Mouse (Mus musculus) hindbrain, embryonic 10.5 days (tissue): ENCODE data around the gene Gm20683. TPM values are rescaled to one million over a fixed set of nuclear protein-coding genes. Genes with fewer than 3 reads are reported as not detected.
"Not testable (repeated sequence)": the region's sequence is repeated elsewhere in the genome, so short reads cannot be mapped to it uniquely, and the experiment has no call there.

Experiments used
- DNase-seq: peaks from one replicate; pipeline ENCODE4 v3.0.0-alpha.2; 2017; ENCODE audit warnings: low spot score
- H3K27ac ChIP-seq: fragments of 300-500 bp; sonication (generic); 2 replicates; pipeline ENCODE4 v1.5.1; 2016; ENCODE audit warnings: mild to moderate bottlenecking, moderate library complexity
- H3K27me3 ChIP-seq: fragments of 300-500 bp; sonication (generic); 2 replicates; pipeline ENCODE4 v1.6.1; 2016; ENCODE audit warnings: mild to moderate bottlenecking; ENCODE audit not compliant: poor library complexity, insufficient read depth, severe bottlenecking
- H3K36me3 ChIP-seq: fragments of 300-500 bp; sonication (generic); 2 replicates; pipeline ENCODE4 v1.6.1; 2016; ENCODE audit warnings: mild to moderate bottlenecking, moderate library complexity
- H3K4me1 ChIP-seq: fragments of 300-500 bp; sonication (generic); replicated peaks from 2 replicates; pipeline ENCODE4 v1.6.1; 2016; ENCODE audit warnings: mild to moderate bottlenecking
- H3K4me3 ChIP-seq: fragments of 300-500 bp; sonication (generic); 2 replicates; pipeline ENCODE4 v1.5.1; 2016; ENCODE audit warnings: mild to moderate bottlenecking, moderate library complexity
- H3K9me3 ChIP-seq: fragments of 300-500 bp; sonication (generic); 2 replicates; pipeline ENCODE4 v1.6.1; 2016; ENCODE audit warnings: mild to moderate bottlenecking, moderate library complexity
- whole genome bisulfite sequencing: fragments of 180-500 bp; shearing (Covaris S2); methylation state at CpG from one replicate; pipeline ENCODE4 v1.1.7; 2016; 5-methylcytosine and 5-hydroxymethylcytosine counted together
- polyA plus RNA-seq: library from polyadenylated mRNA; unstranded; fragments of >200 nt; fragmentation: Nextera tagmentation; extraction: Ambion mirVana; gene quantifications from 2 replicates; pipeline ENCODE4 v1.2.1, GENCODE M21; 2016

Gm20683 gene
- polyA plus RNA-seq, 1 experiment from 2014 or later: 3.1 TPM

GRCm38 (mm10) chr17:25808789-25809605 lies 32.6 kb downstream of the Gm20683 start, which contains the start of gene Fbxl16:
Gene Fbxl16, plus strand, starts transcription at chr17:25809085.
- Histone ChIP-seq H3K27me3 (peaks cover 62% of the 10 kb centered on the region), H3K4me3 (peak within 1 kb of the TSS; percentile 87), H3K9me3 (no peaks in the 10 kb centered on the region), H3K4me1 (peaks cover 53% of the 10 kb centered on the region), H3K36me3 (no peaks in the 10 kb centered on the region), H3K27ac (peak within 1 kb of the TSS; percentile 97)
- DNase-seq: peak; percentile 86
- under 1% methylated on average over 95 of the region's 100 CpGs for WGBS

DNA sequence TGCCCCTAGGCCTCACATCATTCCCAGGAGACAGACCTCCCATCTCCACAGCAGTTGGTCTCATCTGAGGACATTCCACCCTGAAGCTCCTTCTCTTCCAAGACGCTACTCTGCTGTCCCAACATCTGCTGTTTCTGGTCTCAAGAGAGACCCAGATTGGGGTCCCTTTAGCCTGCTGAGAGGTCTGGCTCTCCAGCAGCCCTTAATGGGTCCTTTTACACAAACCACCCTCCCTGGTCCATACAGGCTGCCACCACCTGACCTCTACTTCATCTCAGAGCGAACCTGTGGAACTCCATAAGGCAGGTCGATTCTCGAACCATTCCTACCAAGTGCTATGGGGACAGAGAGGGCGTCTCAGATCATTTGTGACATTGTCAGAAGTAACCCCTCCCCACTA lies 33.5 kb downstream of the Gm20683 start:
- Histone ChIP-seq H3K27ac (peak overlapping the region; percentile 97), H3K36me3 (no peaks in the 10 kb centered on the region), H3K9me3 (no peaks in the 10 kb centered on the region), H3K4me3 (peak overlapping the region; percentile 87), H3K27me3 (peaks cover 57% of the 10 kb centered on the region), H3K4me1 (peaks cover 57% of the 10 kb centered on the region)
- no peak for DNase-seq
- 39% methylated on average over 5 of the region's 5 CpGs for WGBS

- H3K4me1 ChIP-seq: peaks cover 59% of the 10 kb centered on the region
- DNase-seq, H3K36me3 ChIP-seq, H3K27ac ChIP-seq, H3K9me3 ChIP-seq, H3K4me3 ChIP-seq: not testable (repeated sequence)
- H3K27me3 ChIP-seq: peaks cover 52% of the 10 kb centered on the region
- 44% methylated on average over 2 of the region's 2 CpGs for WGBS
These were observed 34.1 kb downstream of the Gm20683 start for GRCm38 (mm10) chr17:25807452-25807851.

GRCm38 (mm10) chr17:25806507-25806906 lies 35.1 kb downstream of the Gm20683 start:
- Histone ChIP-seq H3K27me3 (peaks cover 45% of the 10 kb centered on the region), H3K4me1 (peaks cover 62% of the 10 kb centered on the region), H3K9me3 (no peaks in the 10 kb centered on the region), H3K36me3 (no peaks in the 10 kb centered on the region), H3K27ac (no peak overlapping the region), H3K4me3 (no peak overlapping the region)
- WGBS: 87% methylated on average over 4 of the region's 4 CpGs
- DNase-seq: no peak

DNA sequence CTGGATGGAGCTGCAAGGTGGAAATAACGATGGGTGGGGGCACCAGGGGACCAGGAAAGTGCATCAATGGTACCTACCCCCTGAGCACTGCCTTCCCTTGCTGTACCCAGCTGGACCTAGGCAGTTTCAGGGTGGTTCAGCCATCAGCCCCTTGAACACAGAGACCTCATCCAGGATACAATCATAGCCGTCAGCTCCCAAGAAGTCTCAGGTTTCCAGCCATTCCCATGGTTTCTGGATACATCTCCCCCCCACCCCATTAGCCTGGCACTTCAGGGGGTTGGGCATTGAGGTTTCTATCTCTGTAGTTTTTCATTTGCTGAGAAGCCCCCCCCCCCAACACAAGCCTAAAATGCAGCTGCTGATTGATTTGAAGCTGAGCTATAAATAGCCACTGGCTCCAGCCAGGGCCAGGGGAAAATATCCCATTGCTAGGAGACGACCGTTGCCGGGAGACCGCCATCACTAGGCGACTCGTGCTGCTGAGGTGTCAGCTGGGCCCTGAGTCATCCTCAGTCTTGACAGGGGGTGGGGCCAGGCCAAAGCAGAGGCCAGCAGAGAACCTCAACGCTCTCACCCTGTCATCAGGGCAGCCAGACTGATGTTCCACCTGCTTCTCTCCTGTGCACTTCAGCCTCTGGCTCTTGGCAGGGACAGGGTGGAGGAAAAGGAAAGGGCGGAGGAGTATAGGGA lies 38.6 kb downstream of the Gm20683 start:
- peak; percentile 94 for DNase-seq
- Histone ChIP-seq H3K4me3 (peak overlapping the region; percentile 22), H3K27ac (peak overlapping the region; percentile 84), H3K27me3 (peaks cover 12% of the 10 kb centered on the region; the same call in 1 of the 2 replicates), H3K36me3 (no peaks in the 10 kb centered on the region), H3K4me1 (peaks cover 33% of the 10 kb centered on the region), H3K9me3 (no peaks in the 10 kb centered on the region)
- WGBS: 13% methylated on average over 10 of the region's 10 CpGs

- Histone ChIP-seq H3K36me3 (no peaks in the 10 kb centered on the region), H3K4me3 (no peak overlapping the region), H3K27me3 (peaks cover 8% of the 10 kb centered on the region; the same call in 1 of the 2 replicates), H3K27ac (no peak overlapping the region), H3K4me1 (peaks cover 46% of the 10 kb centered on the region), H3K9me3 (no peaks in the 10 kb centered on the region)
- 11% methylated on average over 6 of the region's 6 CpGs for WGBS
- peak; percentile 73 for DNase-seq
These were observed 40.5 kb downstream of the Gm20683 start for GRCm38 (mm10) chr17:25801029-25801428.

DNA sequence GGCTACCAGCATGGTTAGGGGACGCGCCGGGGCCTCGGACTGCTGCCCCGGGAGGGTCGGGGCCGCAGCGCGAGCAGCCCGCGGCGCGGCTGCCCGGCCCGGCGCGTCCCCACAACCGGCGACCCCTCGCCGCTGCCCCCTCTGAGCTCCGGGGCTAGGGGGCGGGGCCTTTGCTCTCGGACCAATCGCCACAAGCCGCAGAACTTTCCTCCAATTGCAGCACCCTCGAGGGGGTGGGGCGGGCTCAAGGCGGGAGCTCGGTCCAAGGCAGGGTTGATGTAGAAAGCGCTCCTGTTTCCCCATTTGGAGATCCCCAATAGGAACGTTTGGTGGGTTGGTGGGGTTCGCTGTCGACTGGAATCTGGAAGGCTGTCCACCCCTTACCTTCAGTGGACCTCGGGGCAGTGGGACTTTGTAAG lies 44.6 kb downstream of the Gm20683 start, which contains the start of gene Metrn:
Metrn (minus strand) TSS at position 186 of the 419 bp plus-strand sequence.
- H3K36me3 ChIP-seq: peaks cover 26% of the 10 kb centered on the region
- H3K27ac ChIP-seq: peak within 1 kb of the TSS; percentile 95
- WGBS: under 1% methylated on average over 35 of the region's 35 CpGs
- peaks cover 5% of the 10 kb centered on the region; the same call in 1 of the 2 replicates for H3K27me3 ChIP-seq
- DNase-seq: peak; percentile 94
- H3K4me3 ChIP-seq: peak within 1 kb of the TSS; percentile 86
- H3K9me3 ChIP-seq: no peaks in the 10 kb centered on the region
- peaks cover 63% of the 10 kb centered on the region for H3K4me1 ChIP-seq

DNA sequence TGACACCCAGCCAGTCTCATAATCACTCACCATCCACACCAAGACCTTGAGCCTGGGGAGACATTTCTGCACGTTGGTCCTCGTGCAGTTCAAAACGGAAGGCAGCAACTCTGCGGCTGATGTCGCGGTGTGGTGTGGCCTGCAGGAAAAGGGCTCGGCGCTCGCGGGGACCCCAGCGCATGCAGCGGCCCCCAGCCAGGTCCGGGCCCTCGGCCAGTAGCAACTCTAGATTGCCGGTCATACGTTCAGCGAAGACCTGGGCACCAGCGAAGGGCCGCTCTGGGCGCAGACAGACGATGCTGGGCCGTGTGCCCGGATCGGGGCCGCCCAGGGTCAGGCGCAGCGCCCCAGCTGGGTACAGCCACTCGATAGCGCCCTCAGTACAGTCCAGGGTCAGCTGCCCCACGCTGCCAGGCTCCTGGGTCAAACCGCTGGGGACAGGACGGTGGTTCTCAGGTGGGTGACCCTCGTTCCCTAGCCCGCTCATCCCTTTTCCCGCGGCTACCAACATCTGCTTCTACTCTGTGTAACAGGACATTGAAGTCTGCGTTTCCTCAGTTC lies 45.3 kb downstream of the Gm20683 start:
- peaks cover 66% of the 10 kb centered on the region for H3K4me1 ChIP-seq
- H3K36me3 ChIP-seq: peaks cover 26% of the 10 kb centered on the region
- H3K27ac ChIP-seq: peak overlapping the region; percentile 95
- H3K9me3 ChIP-seq: no peaks in the 10 kb centered on the region
- no peak for DNase-seq
- peak overlapping the region; percentile 86 for H3K4me3 ChIP-seq
- H3K27me3 ChIP-seq: peaks cover under 1% of the 10 kb centered on the region; the same call in 1 of the 2 replicates
- under 1% methylated on average over 37 of the region's 37 CpGs for WGBS

DNA sequence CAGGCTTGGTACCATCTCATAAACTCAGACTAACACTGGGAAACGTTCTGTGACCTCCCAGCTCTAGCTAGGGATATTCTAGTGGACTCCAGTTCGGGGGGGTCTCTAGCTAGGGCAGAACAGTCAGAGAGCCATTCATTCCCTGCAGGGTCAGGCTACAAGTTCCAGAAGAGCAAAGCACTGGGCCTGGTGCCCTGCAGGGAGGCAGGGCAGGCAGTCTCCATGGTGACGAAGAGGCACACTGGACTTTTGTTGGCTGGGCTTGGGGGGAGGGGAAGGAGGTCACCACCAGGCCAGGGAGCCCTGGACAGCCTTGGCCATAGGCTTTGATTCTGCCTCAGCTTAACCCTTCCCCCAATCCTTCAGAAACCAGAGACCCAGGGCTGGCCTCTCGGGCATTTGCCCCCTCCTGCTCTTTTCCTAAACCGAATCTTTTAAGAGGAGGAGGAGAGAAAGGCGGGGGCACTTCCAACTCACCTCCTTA lies 45.9 kb downstream of the Gm20683 start, which contains the start of gene AC134908.4:
AC134908.4 (minus strand) TSS at position 51 of the 484 bp plus-strand sequence.
- H3K4me3 ChIP-seq: peak within 1 kb of the TSS; percentile 86
- H3K9me3 ChIP-seq: no peaks in the 10 kb centered on the region
- no peaks in the 10 kb centered on the region for H3K27me3 ChIP-seq
- peak; percentile 95 for DNase-seq
- peaks cover 68% of the 10 kb centered on the region for H3K4me1 ChIP-seq
- H3K27ac ChIP-seq: peak within 1 kb of the TSS; percentile 95
- 2% methylated on average over 6 of the region's 6 CpGs for WGBS
- H3K36me3 ChIP-seq: peaks cover 27% of the 10 kb centered on the region

GRCm38 (mm10) chr17:25794998-25795397 lies 46.6 kb downstream of the Gm20683 start:
- Histone ChIP-seq H3K4me3 (peak overlapping the region; percentile 86), H3K4me1 (peaks cover 72% of the 10 kb centered on the region), H3K27me3 (no peaks in the 10 kb centered on the region), H3K9me3 (no peaks in the 10 kb centered on the region), H3K27ac (peak overlapping the region; percentile 95), H3K36me3 (peaks cover 31% of the 10 kb centered on the region)
- no peak for DNase-seq
- 53% methylated on average over 17 of the region's 17 CpGs for WGBS

DNA sequence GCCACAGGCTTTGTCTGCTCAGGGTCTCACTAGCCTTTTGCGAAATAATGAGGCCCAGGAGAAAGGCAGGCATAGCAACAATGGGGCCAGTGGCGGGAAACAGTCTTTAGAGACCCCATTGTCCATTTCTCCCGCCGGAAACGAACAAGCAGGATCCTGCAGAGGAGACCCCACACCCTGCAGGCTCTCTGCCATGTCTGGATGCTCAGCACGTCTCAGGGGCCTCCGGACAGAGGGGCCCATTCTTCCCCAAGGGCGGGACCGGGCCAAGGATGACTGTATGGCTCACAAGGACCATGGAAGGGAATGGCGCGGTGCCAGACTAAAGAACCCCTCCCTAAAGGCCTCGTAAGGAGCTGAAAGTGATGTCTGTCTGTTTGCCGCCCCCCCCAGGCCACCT lies 47.4 kb downstream of the Gm20683 start:
- Histone ChIP-seq H3K27me3 (no peaks in the 10 kb centered on the region), H3K4me1 (peaks cover 72% of the 10 kb centered on the region), H3K9me3 (no peaks in the 10 kb centered on the region), H3K36me3 (peaks cover 39% of the 10 kb centered on the region), H3K4me3 (peak overlapping the region; percentile 86), H3K27ac (peak overlapping the region; percentile 95)
- 25% methylated on average over 13 of the region's 13 CpGs for WGBS
- peak; percentile 68 for DNase-seq

- Histone ChIP-seq H3K9me3 (no peaks in the 10 kb centered on the region), H3K36me3 (peaks cover 55% of the 10 kb centered on the region), H3K4me3 (peak within 1 kb of the TSS; percentile 86), H3K27ac (peak within 1 kb of the TSS; percentile 95), H3K27me3 (no peaks in the 10 kb centered on the region), H3K4me1 (peaks cover 73% of the 10 kb centered on the region)
- DNase-seq: peak; percentile 71
- 2% methylated on average over 14 of the region's 14 CpGs for WGBS
These were observed 48.9 kb downstream of the Gm20683 start, which contains the start of gene Fam173a for GRCm38 (mm10) chr17:25792615-25793014. Gene Fam173a, minus strand, starts transcription at chr17:25792901.
